Mouse (Mus musculus) ES-Bruce4 (cell line): ENCODE results near the gene Stx6.

Experiments
- CTCF ChIP-seq: IDR thresholded peaks from one replicate; pipeline ENCODE4 v1.8.1; 2011; ENCODE audit warnings: low read depth, low read length
- EP300 ChIP-seq: IDR thresholded peaks from 2 replicates; pipeline ENCODE4 v1.6.1; 2011; ENCODE audit warnings: low read depth, low read length; ENCODE audit not compliant: insufficient read depth
- POLR2A ChIP-seq: IDR thresholded peaks from one replicate; pipeline ENCODE4 v1.8.1; 2011; ENCODE audit warnings: low read length; ENCODE audit not compliant: insufficient read depth

GRCm38 (mm10) chr1:155158970-155159484, 512 bp downstream of the Stx6 start:
- TF ChIP-seq CTCF (no peak), EP300 (no peak), POLR2A (no peak)
